In the genomic region with DNA sequence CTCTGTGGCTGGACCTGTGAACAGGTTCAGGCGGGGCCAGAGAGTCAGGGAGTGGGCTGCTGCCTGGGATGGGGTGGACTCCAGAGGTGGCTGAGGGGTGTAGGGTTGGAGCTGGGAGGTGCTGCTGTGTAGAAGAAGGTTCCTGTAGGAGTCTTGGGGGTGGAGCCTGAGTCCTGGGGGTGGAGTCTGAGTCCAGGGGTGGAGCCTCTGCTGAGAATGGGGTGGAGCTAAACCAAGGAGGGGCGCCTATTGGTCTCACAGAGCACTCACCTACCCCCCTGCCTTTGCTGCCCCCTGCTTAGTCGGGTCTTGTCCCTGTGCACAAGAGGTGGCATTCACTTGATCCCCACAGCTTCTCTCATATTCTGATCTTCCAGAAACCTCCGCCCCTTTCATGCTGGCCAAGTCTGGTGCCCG, we compare ENCODE assay signal across 8 mouse cellular contexts. TPM values are rescaled to one million over a fixed set of nuclear protein-coding genes. Genes with fewer than 3 reads are reported as not detected.
DNase-seq lines count a peak whose midpoint lies in the region; ATAC-seq and TF ChIP-seq lines count a peak whose summit lies in the region.

No protein-coding gene starts in this region.

- peak; percentile 56 for ATAC-seq in CD4-positive, CD25-positive, alpha-beta regulatory T cell, adult 4 months
- ATAC-seq in hindbrain, embryonic 14.5 days (ENCODE audit: low FRiP score) = peak; percentile 51
- ATAC-seq in midbrain, postnatal 0 days (ENCODE audit: low FRiP score) = peak; percentile 56; the same call in 1 of the 2 replicates

- WGBS in hindbrain, embryonic 14.5 days = 55% methylated on average over 5 of the region's 5 CpGs
- 61% methylated on average over 5 of the region's 5 CpGs for WGBS in midbrain, postnatal 0 days

- TF ChIP-seq CTCF in embryonic fibroblast, embryonic 13.5 days (IDR thresholded peaks at IDR 0.05; ENCODE audit: borderline replicate concordance, insufficient read depth, low read length) = no peak
- no peak for TF ChIP-seq CTCF in midbrain, postnatal 0 days (IDR thresholded peaks at IDR 0.05)

- H3K27ac ChIP-seq in embryonic fibroblast, embryonic 13.5 days (ENCODE audit: insufficient read depth, low read length) = peak overlapping the region; percentile 44
- no peak overlapping the region for H3K27ac ChIP-seq in hindbrain, embryonic 14.5 days
- no peak overlapping the region for H3K27ac ChIP-seq in midbrain, postnatal 0 days (ENCODE audit: low read depth, low read length)

- no peak overlapping the region for H3K4me2 ChIP-seq in hindbrain, embryonic 14.5 days (replicated peaks)
- 0 out of 2 replicates have a peak overlapping the region, but pooled peaks have one; percentile 12 for H3K4me2 ChIP-seq in midbrain, postnatal 0 days (ENCODE audit: low read depth, low read length, poor library complexity, severe bottlenecking)

- peak; percentile 22; the same call in 1 of the 2 replicates for TF ChIP-seq POLR2A in embryonic fibroblast, embryonic 13.5 days (IDR thresholded peaks at IDR 0.05; ENCODE audit: low read depth, low read length)

- no peaks in the 10 kb centered on the region for H3K27me3 ChIP-seq in hindbrain, embryonic 14.5 days (ENCODE audit: control insufficient read depth, insufficient read depth, low read length)
- H3K27me3 ChIP-seq in midbrain, postnatal 0 days (ENCODE audit: insufficient read depth, low read length) = no peaks in the 10 kb centered on the region

- peak; percentile 79 for DNase-seq in R1 (ENCODE audit: low read depth, low spot score)
- no peak for DNase-seq in hindbrain, embryonic 14.5 days (ENCODE audit: low spot score)
- DNase-seq in liver = peak; percentile 53
- DNase-seq in midbrain, postnatal 0 days (ENCODE audit: low spot score) = no peak
- no peak for DNase-seq in frontal cortex, adult 2 months (ENCODE audit: extremely low spot score in 1 of 2, low spot score in 1 of 2)
- no peak for DNase-seq in right cerebral cortex, adult 18-20 months

- no peaks in the 10 kb centered on the region for H3K36me3 ChIP-seq in hindbrain, embryonic 14.5 days (replicated peaks; ENCODE audit: control insufficient read depth, insufficient read depth)
- peaks cover under 1% of the 10 kb centered on the region; the same call in 1 of the 2 replicates for H3K36me3 ChIP-seq in midbrain, postnatal 0 days (ENCODE audit: insufficient read depth, low read length)

- H3K9ac ChIP-seq in hindbrain, embryonic 14.5 days = 0 out of 2 replicates have a peak overlapping the region, but pooled peaks have one; percentile 21
- H3K9ac ChIP-seq in midbrain, postnatal 0 days (replicated peaks; ENCODE audit: low read length, poor library complexity, severe bottlenecking) = no peak overlapping the region

- H3K9me3 ChIP-seq in hindbrain, embryonic 14.5 days (ENCODE audit: control insufficient read depth, low read length) = no peaks in the 10 kb centered on the region
- H3K9me3 ChIP-seq in midbrain, postnatal 0 days (ENCODE audit: low read length) = no peaks in the 10 kb centered on the region

- H3K4me1 ChIP-seq in embryonic fibroblast, embryonic 13.5 days (ENCODE audit: control insufficient read depth, insufficient read depth, low read length) = no peaks in the 10 kb centered on the region
- no peaks in the 10 kb centered on the region for H3K4me1 ChIP-seq in hindbrain, embryonic 14.5 days (replicated peaks; ENCODE audit: control insufficient read depth, insufficient read depth, low read length)
- H3K4me1 ChIP-seq in midbrain, postnatal 0 days (ENCODE audit: insufficient read depth, low read length) = no peaks in the 10 kb centered on the region

- H3K4me3 ChIP-seq in embryonic fibroblast, embryonic 13.5 days (ENCODE audit: insufficient read depth, low read length) = no peak overlapping the region
- H3K4me3 ChIP-seq in hindbrain, embryonic 14.5 days (replicated peaks; ENCODE audit: low read length) = no peak overlapping the region
- H3K4me3 ChIP-seq in midbrain, postnatal 0 days (ENCODE audit: low read depth, low read length) = no peak overlapping the region

RNA-seq across cellular contexts. Expression of a gene that starts 31.9 kb away (rescaled TPM):
- 10 to 100 TPM; 13.5 to 19.3 TPM for polyA plus RNA-seq in CD4-positive, CD25-positive, alpha-beta regulatory T cell, adult 4 months (2017; shearing (Covaris generic))
- 15.8 and 19.5 TPM in 2 replicates for polyA plus RNA-seq in embryonic fibroblast, embryonic 13.5 days (2011; ENCODE audit: insufficient read length, low read depth, missing spikeins)
- 5.0 and 6.3 TPM in 2 replicates for polyA plus RNA-seq in hindbrain, embryonic 14.5 days (2014; fragmentation: Nextera tagmentation; extraction: Ambion mirVana)
- total RNA-seq in midbrain, postnatal 0 days (2014; rRNA removed) = 5.3 and 13.9 TPM in 2 replicates
- polyA plus RNA-seq in midbrain, postnatal 0 days (2015; fragmentation: Nextera tagmentation; extraction: Ambion mirVana) = 9.9 and 11.1 TPM in 2 replicates
- polyA plus RNA-seq in frontal cortex, adult 2 months (2012; rRNA removed) = 11.2 and 12.0 TPM in 2 replicates

RNA-seq across cellular contexts. Expression of a gene that starts 48.8 kb away (rescaled TPM):
- polyA plus RNA-seq in CD4-positive, CD25-positive, alpha-beta regulatory T cell, adult 4 months (2017; shearing (Covaris generic)) = 10 to 100 TPM; 34.0 to 43.8 TPM
- 112 and 146 TPM in 2 replicates for polyA plus RNA-seq in embryonic fibroblast, embryonic 13.5 days (2011; ENCODE audit: insufficient read length, low read depth, missing spikeins)
- 47.0 and 49.0 TPM in 2 replicates for polyA plus RNA-seq in hindbrain, embryonic 14.5 days (2014; fragmentation: Nextera tagmentation; extraction: Ambion mirVana)
- 27.8 and 38.0 TPM in 2 replicates for total RNA-seq in midbrain, postnatal 0 days (2014; rRNA removed)
- polyA plus RNA-seq in midbrain, postnatal 0 days (2015; fragmentation: Nextera tagmentation; extraction: Ambion mirVana) = 35.5 and 36.9 TPM in 2 replicates
- polyA plus RNA-seq in frontal cortex, adult 2 months (2012; rRNA removed) = 63.4 and 70.0 TPM in 2 replicates

Comparison
In these comparisons a context has a peak if more than half of its experiments do, and no peak if none do; other contexts are left out.
1. DNase-seq: peak in R1 (single experiment) and liver (single experiment); none in hindbrain, embryonic 14.5 days (single experiment), midbrain, postnatal 0 days (single experiment), frontal cortex, adult 2 months (0 of 2) and right cerebral cortex, adult 18-20 months (single experiment).
2. Peak in every context shown above with its lines, with median percentiles within 50 percentile points of each other: ATAC-seq.